Comparison of ENCODE assay signal across 26 mouse cellular contexts in the genomic region with DNA sequence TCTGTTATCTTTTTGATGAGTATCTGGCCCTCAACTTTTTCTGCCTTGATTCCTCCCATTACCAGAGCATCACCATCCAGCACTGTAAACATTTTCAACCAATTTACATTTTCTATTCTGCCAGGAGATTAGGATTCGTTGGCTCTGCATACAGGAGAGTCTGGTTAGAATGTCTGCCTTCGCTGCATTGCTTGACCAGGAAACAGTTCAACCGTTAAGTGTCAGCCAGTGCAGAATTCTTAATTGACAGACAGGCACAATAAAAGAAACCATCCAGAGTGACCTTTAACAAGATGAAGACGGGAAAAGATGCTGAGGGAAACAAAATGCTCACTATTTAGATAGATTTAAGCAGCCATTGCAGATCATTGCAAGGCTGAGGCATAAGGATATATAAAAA.
DNase-seq lines count a peak whose midpoint lies in the region; ATAC-seq and TF ChIP-seq lines count a peak whose summit lies in the region.
"Had no signal": no experiment of that assay in that cellular context is flagged by ENCODE, and none has a peak within 500 bp of the region (broad histone marks: within the 10 kb centered on the region; RNA-seq: fewer than 3 reads in every experiment).

No protein-coding gene starts in this region.

- H3K27me3 ChIP-seq in kidney, embryonic 14.5 days (ENCODE audit: control insufficient read depth, insufficient read depth, low read length) = no peaks in the 10 kb centered on the region
- no peaks in the 10 kb centered on the region for H3K27me3 ChIP-seq in heart, adult 2 months (ENCODE audit: control insufficient read depth, insufficient read depth, low read length)
- H3K27me3 ChIP-seq: embryonic facial prominence, embryonic 13.5 days; embryonic facial prominence, embryonic 15.5 days; Patski had no signal

- H3K9me3 ChIP-seq in kidney, embryonic 14.5 days (ENCODE audit: control insufficient read depth, low read length) = no peaks in the 10 kb centered on the region
- H3K9me3 ChIP-seq: embryonic facial prominence, embryonic 13.5 days; embryonic facial prominence, embryonic 15.5 days; forebrain, embryonic 10.5 days; forebrain, embryonic 12.5 days had no signal

- no peak for TF ChIP-seq POLR2A in brain, embryonic 14.5 days (IDR thresholded peaks at IDR 0.05; ENCODE audit: borderline replicate concordance, extremely low read depth, insufficient read depth, insufficient read length, poor library complexity, severe bottlenecking)
- TF ChIP-seq POLR2A in heart, adult 2 months (IDR thresholded peaks at IDR 0.05; ENCODE audit: insufficient read depth, low read depth, low read length) = no peak

- TF ChIP-seq EP300 in heart, adult 2 months (IDR thresholded peaks at IDR 0.05; ENCODE audit: insufficient read depth, low read depth, low read length) = no peak

- no peak overlapping the region for H3K4me3 ChIP-seq in kidney, embryonic 14.5 days (ENCODE audit: low read length)
- H3K4me3 ChIP-seq in heart, adult 2 months = no peak overlapping the region
- H3K4me3 ChIP-seq: embryonic facial prominence, embryonic 13.5 days; embryonic facial prominence, embryonic 15.5 days; erythroblast, embryonic 14.5 days; forebrain, embryonic 10.5 days; forebrain, embryonic 12.5 days had no signal

- 27% methylated on average over 4 of the region's 4 CpGs for WGBS in kidney, embryonic 14.5 days
- WGBS in heart, adult 2 months = 63% methylated on average over 4 of the region's 4 CpGs

- no peak for TF ChIP-seq CTCF in brain, embryonic 14.5 days (IDR thresholded peaks at IDR 0.05; ENCODE audit: borderline replicate concordance, extremely low read depth, insufficient read depth, insufficient read length)
- no peak for TF ChIP-seq CTCF in heart, adult 2 months (IDR thresholded peaks at IDR 0.05)

- H3K9ac ChIP-seq in kidney, embryonic 14.5 days (ENCODE audit: low read depth, low read length) = no peak overlapping the region
- H3K9ac ChIP-seq in heart, adult 2 months (ENCODE audit: low read depth, low read length) = no peak overlapping the region
- H3K9ac ChIP-seq: embryonic facial prominence, embryonic 13.5 days; embryonic facial prominence, embryonic 15.5 days; forebrain, embryonic 12.5 days had no signal

- H3K79me2 ChIP-seq in heart, adult 2 months (replicated peaks; ENCODE audit: control insufficient read depth, insufficient read depth, low read length) = no peaks in the 10 kb centered on the region

- no peak overlapping the region for H3K4me2 ChIP-seq in kidney, embryonic 14.5 days (replicated peaks; ENCODE audit: low read depth, low read length)
- H3K4me2 ChIP-seq: embryonic facial prominence, embryonic 13.5 days; embryonic facial prominence, embryonic 15.5 days; forebrain, embryonic 12.5 days had no signal

- no peak for DNase-seq in kidney, postnatal 36 days
- peak; percentile 58 for DNase-seq in Muller cell, postnatal 12 days (ENCODE audit: inconsistent ontology term)
- peak; percentile 40 for DNase-seq in brain, embryonic 14.5 days (ENCODE audit: low read depth)
- peak; percentile 50 for DNase-seq in retina, postnatal 1 day
- DNase-seq in heart, adult 2 months = no peak
- DNase-seq: adrenal gland, adult 8-10 months; adrenal gland, postnatal 14 days; adrenal gland, postnatal 36 days; cerebellum, adult 11 months; cerebellum, adult 18-20 months; cerebellum, adult 8-10 months; cerebellum, adult 9-11 months; cerebellum, postnatal 14 days; cerebellum, postnatal 36 days; embryo, embryonic 11 days had no signal

- intact Hi-C loops in heart, adult 2 months (cut with DNase I) = no loop called here

- 0 out of 2 replicates have a peak, but pooled peaks have one; percentile 32 for ATAC-seq in kidney, embryonic 14.5 days (ENCODE audit: low FRiP score, low TSS enrichment)
- ATAC-seq in frontal cortex, adult (ENCODE audit: low TSS enrichment) = no peak
- ATAC-seq: activated CD4-positive, CD25-positive, alpha-beta regulatory T cell, adult 4 months; forebrain, embryonic 14.5 days; forebrain, embryonic 16.5 days; Patski had no signal

- no peaks in the 10 kb centered on the region for H3K36me3 ChIP-seq in kidney, embryonic 14.5 days (ENCODE audit: control insufficient read depth, insufficient read depth, low read length)
- H3K36me3 ChIP-seq in heart, adult 2 months (ENCODE audit: control insufficient read depth, insufficient read depth, low read length) = no peaks in the 10 kb centered on the region
- H3K36me3 ChIP-seq: embryonic facial prominence, embryonic 15.5 days; forebrain, embryonic 10.5 days; forebrain, embryonic 12.5 days had no signal

- H3K27ac ChIP-seq in kidney, embryonic 14.5 days (ENCODE audit: low read depth, low read length) = no peak overlapping the region
- H3K27ac ChIP-seq in heart, adult 2 months = no peak overlapping the region
- H3K27ac ChIP-seq: embryonic facial prominence, embryonic 13.5 days; embryonic facial prominence, embryonic 15.5 days; forebrain, embryonic 10.5 days; forebrain, embryonic 12.5 days had no signal

- H3K4me1 ChIP-seq in kidney, embryonic 14.5 days (ENCODE audit: control insufficient read depth, insufficient read depth, low read length) = peaks cover 11% of the 10 kb centered on the region; the same call in 1 of the 2 replicates
- H3K4me1 ChIP-seq in heart, adult 2 months (ENCODE audit: control insufficient read depth, insufficient read depth, low read length) = no peaks in the 10 kb centered on the region; the same call in 1 of the 2 replicates

Comparison
In these comparisons a context has a peak if more than half of its experiments do, and no peak if none do; other contexts are left out.
1. DNase-seq: peak in Muller cell, postnatal 12 days (single experiment), brain, embryonic 14.5 days (single experiment) and retina, postnatal 1 day (single experiment); none in kidney, postnatal 36 days (0 of 2) and heart, adult 2 months (0 of 2).